Mouse (Mus musculus) ES-Bruce4 (cell line): ENCODE measurements around the gene Arid4a.

Experiments used
- CTCF ChIP-seq: IDR thresholded peaks from one replicate; pipeline ENCODE4 v1.8.1; 2011; ENCODE audit warnings: low read depth, low read length
- POLR2A ChIP-seq: IDR thresholded peaks from one replicate; pipeline ENCODE4 v1.8.1; 2011; ENCODE audit warnings: low read length; ENCODE audit not compliant: insufficient read depth

DNA sequence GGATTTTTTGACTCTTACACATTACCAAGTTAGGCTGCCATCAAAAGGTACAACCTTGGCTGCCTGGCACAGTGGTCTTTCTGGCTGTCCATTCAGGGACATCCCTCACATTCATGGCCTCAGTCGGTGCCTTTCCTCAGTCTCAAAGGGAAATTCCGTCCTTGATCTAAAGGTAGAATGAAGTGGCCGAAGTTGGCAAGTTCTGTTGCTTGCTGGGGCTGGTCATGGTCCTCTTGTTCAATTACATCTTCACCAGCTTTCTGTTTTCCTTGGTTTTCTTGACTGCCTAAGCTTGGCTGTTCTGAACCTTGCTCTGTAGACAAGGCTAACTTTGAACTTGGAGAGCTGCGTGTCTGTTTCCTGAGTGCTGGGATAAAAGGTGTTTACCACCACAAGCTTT, 20.0 kb downstream of the Arid4a start:
- no peak for TF ChIP-seq CTCF
- no peak for TF ChIP-seq POLR2A
